Mouse (Mus musculus): ENCODE data around the gene AC153137.1. TPM values are rescaled to one million over a fixed set of nuclear protein-coding genes. Genes with fewer than 3 reads are reported as not detected.

The AC153137.1 gene
- total and polyA plus RNA-seq, 2 experiments from 2014 or later = not detected

- Histone ChIP-seq H3K4me1 (ENCODE audit: insufficient read depth, low read length) (0 out of 2 replicates have a peak, but pooled peaks cover 2% of the 10 kb centered on the region), H3K27me3 (ENCODE audit: insufficient read depth, low read length) (no peaks in the 10 kb centered on the region), H3K36me3 (ENCODE audit: insufficient read depth, low read length) (no peaks in the 10 kb centered on the region), H3K4me3 (ENCODE audit: low read length) (no peak overlapping the region), H3K27ac (no peak overlapping the region), H3K9me3 (ENCODE audit: low read length) (no peaks in the 10 kb centered on the region), H3K4me2 (ENCODE audit: low read depth, low read length) (no peak overlapping the region), H3K9ac (replicated peaks; ENCODE audit: low read length) (no peak overlapping the region)
- 82% methylated on average over 2 of the region's 2 CpGs for WGBS
- DNase-seq (ENCODE audit: low spot score) (no peak), ATAC-seq (no peak)
- no peak for TF ChIP-seq CTCF (IDR thresholded peaks at IDR 0.05; ENCODE audit: low read depth)
Measured at GRCm38 (mm10) chr1:30951795-30952194, 26.0 kb downstream of the AC153137.1 start.

- H3K4me1 ChIP-seq (ENCODE audit: insufficient read depth, low read length) = 0 out of 2 replicates have a peak, but pooled peaks cover 4% of the 10 kb centered on the region
- TF ChIP-seq CTCF (IDR thresholded peaks at IDR 0.05; ENCODE audit: low read depth) = no peak
- DNase-seq (ENCODE audit: low spot score) (peak; percentile 15), ATAC-seq (no peak)
- H3K4me3 ChIP-seq (ENCODE audit: low read length) = peak overlapping the region; percentile 95
- no peaks in the 10 kb centered on the region for H3K9me3 ChIP-seq (ENCODE audit: low read length)
- no peaks in the 10 kb centered on the region for H3K36me3 ChIP-seq (ENCODE audit: insufficient read depth, low read length)
- H3K27me3 ChIP-seq (ENCODE audit: insufficient read depth, low read length) = no peaks in the 10 kb centered on the region
- H3K9ac ChIP-seq (replicated peaks; ENCODE audit: low read length) = peak overlapping the region; percentile 92
- peak overlapping the region; percentile 100 for H3K27ac ChIP-seq
- peak overlapping the region; percentile 57 for H3K4me2 ChIP-seq (ENCODE audit: low read depth, low read length)
- 36% methylated on average over 5 of the region's 5 CpGs for WGBS
Measured at GRCm38 (mm10) chr1:30950456-30950835, 27.3 kb downstream of the AC153137.1 start.

GRCm38 (mm10) chr1:30949710-30950455, 27.9 kb downstream of the AC153137.1 start:
- no peaks in the 10 kb centered on the region for H3K27me3 ChIP-seq (ENCODE audit: insufficient read depth, low read length)
- H3K27ac ChIP-seq = peak overlapping the region; percentile 100
- ATAC-seq (peak; percentile 99), DNase-seq (ENCODE audit: low spot score) (peak; percentile 100)
- peak overlapping the region; percentile 95 for H3K4me3 ChIP-seq (ENCODE audit: low read length)
- H3K4me1 ChIP-seq (ENCODE audit: insufficient read depth, low read length) = 0 out of 2 replicates have a peak, but pooled peaks cover 4% of the 10 kb centered on the region
- no peaks in the 10 kb centered on the region for H3K9me3 ChIP-seq (ENCODE audit: low read length)
- peak overlapping the region; percentile 92 for H3K9ac ChIP-seq (replicated peaks; ENCODE audit: low read length)
- peak; percentile 39 for TF ChIP-seq CTCF (IDR thresholded peaks at IDR 0.05; ENCODE audit: low read depth)
- no peaks in the 10 kb centered on the region; the same call in 1 of the 2 replicates for H3K36me3 ChIP-seq (ENCODE audit: insufficient read depth, low read length)
- H3K4me2 ChIP-seq (ENCODE audit: low read depth, low read length) = peak overlapping the region; percentile 57
- WGBS = under 1% methylated on average over 62 of the region's 66 CpGs

- DNase-seq (ENCODE audit: low spot score) (peak; percentile 67), ATAC-seq (peak; percentile 55)
- Histone ChIP-seq H3K4me1 (ENCODE audit: insufficient read depth, low read length) (0 out of 2 replicates have a peak, but pooled peaks cover 4% of the 10 kb centered on the region), H3K36me3 (ENCODE audit: insufficient read depth, low read length) (peaks cover 6% of the 10 kb centered on the region; the same call in 1 of the 2 replicates), H3K4me2 (ENCODE audit: low read depth, low read length) (peak overlapping the region; percentile 53), H3K27me3 (ENCODE audit: insufficient read depth, low read length) (no peaks in the 10 kb centered on the region), H3K9me3 (ENCODE audit: low read length) (no peaks in the 10 kb centered on the region), H3K27ac (peak overlapping the region; percentile 100), H3K4me3 (ENCODE audit: low read length) (peak overlapping the region; percentile 95), H3K9ac (replicated peaks; ENCODE audit: low read length) (peak overlapping the region; percentile 92)
- WGBS = 1% methylated on average over 73 of the region's 85 CpGs
- no peak for TF ChIP-seq CTCF (IDR thresholded peaks at IDR 0.05; ENCODE audit: low read depth)
Measured at GRCm38 (mm10) chr1:30948950-30949639, 28.7 kb downstream of the AC153137.1 start.

- DNase-seq (ENCODE audit: low spot score) = peak; percentile 84
- peak; percentile 67 for TF ChIP-seq CTCF (IDR thresholded peaks at IDR 0.05; ENCODE audit: low read depth)
- Histone ChIP-seq H3K9me3 (ENCODE audit: low read length) (no peaks in the 10 kb centered on the region), H3K9ac (replicated peaks; ENCODE audit: low read length) (peak overlapping the region; percentile 92), H3K4me1 (ENCODE audit: insufficient read depth, low read length) (0 out of 2 replicates have a peak, but pooled peaks cover 4% of the 10 kb centered on the region), H3K27me3 (ENCODE audit: insufficient read depth, low read length) (no peaks in the 10 kb centered on the region), H3K27ac (peak overlapping the region; percentile 100), H3K36me3 (ENCODE audit: insufficient read depth, low read length) (peaks cover 12% of the 10 kb centered on the region), H3K4me3 (ENCODE audit: low read length) (peak overlapping the region; percentile 95), H3K4me2 (ENCODE audit: low read depth, low read length) (peak overlapping the region; percentile 53)
- WGBS = under 1% methylated on average over 16 of the region's 16 CpGs
- no peak for ATAC-seq
Measured at GRCm38 (mm10) chr1:30948361-30948949, 29.3 kb downstream of the AC153137.1 start.

- no peak for TF ChIP-seq CTCF (IDR thresholded peaks at IDR 0.05; ENCODE audit: low read depth)
- H3K9ac ChIP-seq (replicated peaks; ENCODE audit: low read length) = no peak overlapping the region
- no peak for DNase-seq (ENCODE audit: low spot score)
- WGBS = 92% methylated on average over 6 of the region's 6 CpGs
- peaks cover 16% of the 10 kb centered on the region for H3K36me3 ChIP-seq (ENCODE audit: insufficient read depth, low read length)
- H3K27me3 ChIP-seq (ENCODE audit: insufficient read depth, low read length) = no peaks in the 10 kb centered on the region
- no peak overlapping the region for H3K27ac ChIP-seq
- no peak overlapping the region for H3K4me2 ChIP-seq (ENCODE audit: low read depth, low read length)
- H3K4me3 ChIP-seq (ENCODE audit: low read length) = no peak overlapping the region
- no peak for ATAC-seq
- H3K9me3 ChIP-seq (ENCODE audit: low read length) = no peaks in the 10 kb centered on the region
- 0 out of 2 replicates have a peak, but pooled peaks cover 4% of the 10 kb centered on the region for H3K4me1 ChIP-seq (ENCODE audit: insufficient read depth, low read length)
Measured at GRCm38 (mm10) chr1:30945136-30945535, 32.6 kb downstream of the AC153137.1 start.

Measured in hindbrain, postnatal 0 days (tissue).